Mouse (Mus musculus) myocyte (in vitro differentiated cells): ENCODE measurements around the gene Grhl3.

Source experiments
- CEBPB ChIP-seq: IDR thresholded peaks from 2 replicates; pipeline ENCODE4 v1.6.1; 2011; ENCODE audit warnings: mild to moderate bottlenecking, moderate library complexity; ENCODE audit not compliant: poor library complexity, insufficient read depth, severe bottlenecking
- E2F4 ChIP-seq: IDR thresholded peaks from one replicate; pipeline ENCODE4 v1.6.1; 2011; ENCODE audit warnings: mild to moderate bottlenecking, control low read depth, moderate library complexity; ENCODE audit not compliant: insufficient read depth
- MAX ChIP-seq: IDR thresholded peaks from one replicate; pipeline ENCODE4 v1.6.1; 2011; ENCODE audit warnings: low read depth, mild to moderate bottlenecking, control low read depth
- POLR2A ChIP-seq: IDR thresholded peaks from one replicate; pipeline ENCODE4 v1.6.1; 2011; ENCODE audit warnings: low read depth, mild to moderate bottlenecking, control low read depth, moderate library complexity; ENCODE audit not compliant: insufficient read length
- REST ChIP-seq: IDR thresholded peaks from one replicate; pipeline ENCODE4 v1.6.1; 2011; ENCODE audit warnings: mild to moderate bottlenecking, control low read depth, moderate library complexity; ENCODE audit not compliant: insufficient read depth, insufficient read length
- TCF12 ChIP-seq: IDR thresholded peaks from one replicate; pipeline ENCODE4 v1.6.1; 2011; ENCODE audit warnings: mild to moderate bottlenecking, control low read depth; ENCODE audit not compliant: poor library complexity, insufficient read depth, severe bottlenecking
- TCF3 ChIP-seq: IDR thresholded peaks from one replicate; pipeline ENCODE4 v1.6.1; 2011; ENCODE audit warnings: low read depth, control low read depth; ENCODE audit not compliant: insufficient read length
- USF1 ChIP-seq: IDR thresholded peaks from one replicate; pipeline ENCODE4 v1.6.1; 2011; ENCODE audit warnings: low read depth, mild to moderate bottlenecking, control low read depth, moderate library complexity

- TF ChIP-seq POLR2A (no peak), USF1 (no peak), MAX (no peak), TCF3 (no peak), E2F4 (no peak), REST (no peak), CEBPB (no peak), TCF12 (no peak)
Observed at GRCm38 (mm10) chr4:135573251-135573808, at the start of gene Grhl3.
